Mouse (Mus musculus): ENCODE data around the gene Rgl1.
"Not testable (repeated sequence)": the region's sequence is repeated elsewhere in the genome, so short reads cannot be mapped to it uniquely, and the experiment has no call there.

The Rgl1 gene

GRCm38 (mm10) chr1:152659961-152660360 lies 106.2 kb downstream of the Rgl1 start:
- DNase-seq (ENCODE audit: low read depth), result no peak

- no peak for DNase-seq (ENCODE audit: low read depth)
Observed at GRCm38 (mm10) chr1:152656601-152657000, 109.5 kb downstream of the Rgl1 start.

GRCm38 (mm10) chr1:152654851-152655250 lies 111.3 kb downstream of the Rgl1 start:
- DNase-seq (ENCODE audit: low read depth), result no peak

GRCm38 (mm10) chr1:152651495-152651874 lies 114.7 kb downstream of the Rgl1 start:
- DNase-seq (ENCODE audit: low read depth), result no peak

- no peak for DNase-seq (ENCODE audit: low read depth)
Observed at GRCm38 (mm10) chr1:152650856-152651494, 115.2 kb downstream of the Rgl1 start.

GRCm38 (mm10) chr1:152648052-152648451 lies 118.1 kb downstream of the Rgl1 start:
- DNase-seq (ENCODE audit: low read depth), result no peak

- not testable (repeated sequence) for DNase-seq (ENCODE audit: low read depth)
Observed at GRCm38 (mm10) chr1:152642207-152642606, 123.9 kb downstream of the Rgl1 start.

GRCm38 (mm10) chr1:152640195-152640981 lies 125.8 kb downstream of the Rgl1 start:
- no peak for DNase-seq (ENCODE audit: low read depth)

GRCm38 (mm10) chr1:152639344-152639743 lies 126.8 kb downstream of the Rgl1 start:
- no peak for DNase-seq (ENCODE audit: low read depth)

- DNase-seq (ENCODE audit: low read depth), result no peak
Observed at GRCm38 (mm10) chr1:152634638-152635037, 131.5 kb downstream of the Rgl1 start.

- no peak for DNase-seq (ENCODE audit: low read depth)
Observed at GRCm38 (mm10) chr1:152629780-152630179, 136.4 kb downstream of the Rgl1 start.

- DNase-seq (ENCODE audit: low read depth), result no peak
Observed at GRCm38 (mm10) chr1:152625651-152626050, 140.5 kb downstream of the Rgl1 start.

- peak; percentile 24 for DNase-seq (ENCODE audit: low read depth)
Observed at GRCm38 (mm10) chr1:152624644-152625454, 141.3 kb downstream of the Rgl1 start.

GRCm38 (mm10) chr1:152623375-152624270 lies 142.5 kb downstream of the Rgl1 start:
- no peak for DNase-seq (ENCODE audit: low read depth)

GRCm38 (mm10) chr1:152622765-152623211 lies 143.4 kb downstream of the Rgl1 start:
- no peak for DNase-seq (ENCODE audit: low read depth)

GRCm38 (mm10) chr1:152621624-152622023 lies 144.5 kb downstream of the Rgl1 start:
- no peak for DNase-seq (ENCODE audit: low read depth)

- DNase-seq (ENCODE audit: low read depth), result no peak
Observed at GRCm38 (mm10) chr1:152619396-152619795, 146.8 kb downstream of the Rgl1 start.

GRCm38 (mm10) chr1:152618896-152619295 lies 147.3 kb downstream of the Rgl1 start:
- no peak for DNase-seq (ENCODE audit: low read depth)

GRCm38 (mm10) chr1:152618381-152618780 lies 147.8 kb downstream of the Rgl1 start:
- no peak for DNase-seq (ENCODE audit: low read depth)

- no peak for DNase-seq (ENCODE audit: low read depth)
Observed at GRCm38 (mm10) chr1:152617745-152618342, 148.3 kb downstream of the Rgl1 start.

GRCm38 (mm10) chr1:152616777-152617057 lies 149.4 kb downstream of the Rgl1 start:
- DNase-seq (ENCODE audit: low read depth), result no peak
